Mouse (Mus musculus) heart, embryonic 11.5 days (tissue): ENCODE results near the gene Xxylt1. TPM values are rescaled to one million over a fixed set of nuclear protein-coding genes. Genes with fewer than 3 reads are reported as not detected.

Experiments
- ATAC-seq: fragments of 200-750 bp; cut with Nextera tagmentation; replicated peaks from 2 replicates; pipeline ENCODE4 v1.8.0; 2017; ENCODE audit warnings: moderate library complexity; ENCODE audit not compliant: insufficient number of reproducible peaks, low FRiP score, low TSS enrichment
- H3K27ac ChIP-seq: fragments of 300-500 bp; sonication (generic); 2 replicates; pipeline ENCODE4 v1.5.1; 2014; ENCODE audit warnings: mild to moderate bottlenecking, low read depth, low read length
- H3K27me3 ChIP-seq: fragments of 300-500 bp; sonication (generic); 2 replicates; pipeline ENCODE4 v1.6.1; 2014; ENCODE audit warnings: mild to moderate bottlenecking, low read length, mixed read lengths; ENCODE audit not compliant: control insufficient read depth, insufficient read depth
- H3K36me3 ChIP-seq: fragments of 300-500 bp; sonication (generic); 2 replicates; pipeline ENCODE4 v1.6.1; 2014; ENCODE audit warnings: mild to moderate bottlenecking, low read length, moderate library complexity, mixed read lengths; ENCODE audit not compliant: control insufficient read depth, insufficient read depth
- H3K4me1 ChIP-seq: fragments of 300-500 bp; sonication (generic); 2 replicates; pipeline ENCODE4 v1.6.1; 2014; ENCODE audit warnings: low read length; ENCODE audit not compliant: control insufficient read depth, insufficient read depth
- H3K4me2 ChIP-seq: fragments of 300-500 bp; sonication (generic); 2 replicates; pipeline ENCODE4 v1.6.1; 2014; ENCODE audit warnings: mild to moderate bottlenecking, moderate library complexity
- H3K4me3 ChIP-seq: fragments of 300-500 bp; sonication (generic); 2 replicates; pipeline ENCODE4 v1.5.1; 2014; ENCODE audit warnings: low read depth, low read length
- H3K9ac ChIP-seq: fragments of 300-500 bp; sonication (generic); 2 replicates; pipeline ENCODE4 v1.6.1; 2014; ENCODE audit warnings: mild to moderate bottlenecking, low read depth, low read length, moderate library complexity
- H3K9me3 ChIP-seq: fragments of 300-500 bp; sonication (generic); replicated peaks from 2 replicates; pipeline ENCODE4 v1.6.1; 2016; ENCODE audit warnings: low read length; ENCODE audit not compliant: control insufficient read depth
- WGBS: fragments of 180-500 bp; shearing (Covaris S2); extraction: QIAGEN DNeasy Blood & Tissue Kit; methylation state at CpG from one replicate; pipeline ENCODE4 v1.1.7; 2014; ENCODE audit not compliant: insufficient replicate concordance; 5-methylcytosine and 5-hydroxymethylcytosine counted together
- polyA plus RNA-seq: library from polyadenylated mRNA; unstranded; fragments of >200 nt; fragmentation: Nextera tagmentation; extraction: Ambion mirVana; gene quantifications from 2 replicates; pipeline ENCODE4 v1.2.1, GENCODE M21; 2014

Xxylt1 gene
- polyA plus RNA-seq, 1 experiment from 2014 or later, result 10.3 TPM

GRCm38 (mm10) chr16:30984826-30985545, 96.2 kb downstream of the Xxylt1 start:
- H3K27me3 ChIP-seq, result no peaks in the 10 kb centered on the region
- H3K9ac ChIP-seq, result no peak overlapping the region
- H3K4me1 ChIP-seq, result 0 out of 2 replicates have a peak, but pooled peaks cover 5% of the 10 kb centered on the region
- WGBS, result 52% methylated on average over 17 of the region's 17 CpGs
- H3K27ac ChIP-seq, result no peak overlapping the region
- no peaks in the 10 kb centered on the region for H3K36me3 ChIP-seq
- H3K4me3 ChIP-seq, result no peak overlapping the region
- no peak overlapping the region for H3K4me2 ChIP-seq
- H3K9me3 ChIP-seq, result no peaks in the 10 kb centered on the region
- no peak for ATAC-seq

- Histone ChIP-seq H3K9me3 (no peaks in the 10 kb centered on the region), H3K27me3 (no peaks in the 10 kb centered on the region), H3K4me1 (0 out of 2 replicates have a peak, but pooled peaks cover 5% of the 10 kb centered on the region), H3K36me3 (no peaks in the 10 kb centered on the region), H3K4me3 (no peak overlapping the region), H3K9ac (no peak overlapping the region), H3K27ac (no peak overlapping the region), H3K4me2 (no peak overlapping the region)
- WGBS, result 75% methylated on average over 5 of the region's 5 CpGs
- no peak for ATAC-seq
These were observed 97.1 kb downstream of the Xxylt1 start for GRCm38 (mm10) chr16:30984101-30984500.

GRCm38 (mm10) chr16:30983699-30984098, 97.5 kb downstream of the Xxylt1 start:
- Histone ChIP-seq H3K9ac (no peak overlapping the region), H3K36me3 (no peaks in the 10 kb centered on the region)
- WGBS, result 76% methylated on average over 6 of the region's 6 CpGs

GRCm38 (mm10) chr16:30983281-30983680, 98.0 kb downstream of the Xxylt1 start:
- WGBS, result 71% methylated on average over 4 of the region's 4 CpGs

More at GRCm38 (mm10) chr16:30983699-30984098, 97.5 kb downstream of the Xxylt1 start:
- H3K9me3 ChIP-seq, result no peaks in the 10 kb centered on the region
- no peak for ATAC-seq
- H3K4me3 ChIP-seq, result no peak overlapping the region
- no peak overlapping the region for H3K27ac ChIP-seq
- no peaks in the 10 kb centered on the region for H3K27me3 ChIP-seq
- H3K4me2 ChIP-seq, result no peak overlapping the region
- H3K4me1 ChIP-seq, result 0 out of 2 replicates have a peak, but pooled peaks cover 5% of the 10 kb centered on the region

GRCm38 (mm10) chr16:30981345-30981744, 99.9 kb downstream of the Xxylt1 start:
- Histone ChIP-seq H3K9me3 (no peaks in the 10 kb centered on the region), H3K27me3 (no peaks in the 10 kb centered on the region), H3K4me2 (no peak overlapping the region), H3K4me1 (peaks cover 13% of the 10 kb centered on the region; the same call in 1 of the 2 replicates), H3K27ac (no peak overlapping the region), H3K9ac (no peak overlapping the region), H3K4me3 (no peak overlapping the region), H3K36me3 (no peaks in the 10 kb centered on the region)
- no peak for ATAC-seq
- 75% methylated on average over 10 of the region's 10 CpGs for WGBS

More at GRCm38 (mm10) chr16:30983281-30983680, 98.0 kb downstream of the Xxylt1 start:
- Histone ChIP-seq H3K27ac (no peak overlapping the region), H3K4me3 (no peak overlapping the region), H3K36me3 (no peaks in the 10 kb centered on the region), H3K9ac (no peak overlapping the region), H3K27me3 (no peaks in the 10 kb centered on the region), H3K9me3 (no peaks in the 10 kb centered on the region), H3K4me1 (0 out of 2 replicates have a peak, but pooled peaks cover 5% of the 10 kb centered on the region), H3K4me2 (no peak overlapping the region)
- no peak for ATAC-seq

GRCm38 (mm10) chr16:30979905-30980304, 101.3 kb downstream of the Xxylt1 start:
- WGBS, result 83% methylated on average over 11 of the region's 11 CpGs
- H3K36me3 ChIP-seq, result no peaks in the 10 kb centered on the region
- no peak for ATAC-seq

GRCm38 (mm10) chr16:30977728-30978127, 103.5 kb downstream of the Xxylt1 start:
- H3K27ac ChIP-seq, result no peak overlapping the region
- no peaks in the 10 kb centered on the region for H3K36me3 ChIP-seq
- no peak overlapping the region for H3K9ac ChIP-seq
- no peaks in the 10 kb centered on the region for H3K9me3 ChIP-seq
- H3K27me3 ChIP-seq, result no peaks in the 10 kb centered on the region
- no peak overlapping the region for H3K4me3 ChIP-seq
- WGBS, result 54% methylated on average over 6 of the region's 6 CpGs
- H3K4me1 ChIP-seq, result peaks cover 18% of the 10 kb centered on the region
- ATAC-seq, result no peak
- no peak overlapping the region for H3K4me2 ChIP-seq

More at GRCm38 (mm10) chr16:30979905-30980304, 101.3 kb downstream of the Xxylt1 start:
- Histone ChIP-seq H3K9me3 (no peaks in the 10 kb centered on the region), H3K4me2 (no peak overlapping the region), H3K27me3 (no peaks in the 10 kb centered on the region), H3K9ac (no peak overlapping the region), H3K4me3 (no peak overlapping the region), H3K4me1 (peaks cover 11% of the 10 kb centered on the region; the same call in 1 of the 2 replicates), H3K27ac (no peak overlapping the region)

GRCm38 (mm10) chr16:30977186-30977585, 104.0 kb downstream of the Xxylt1 start:
- under 1% methylated on average over 3 of the region's 3 CpGs for WGBS
- Histone ChIP-seq H3K4me2 (peak overlapping the region; percentile 24; the same call in 1 of the 2 replicates), H3K4me3 (no peak overlapping the region), H3K27me3 (no peaks in the 10 kb centered on the region), H3K9ac (no peak overlapping the region), H3K4me1 (peaks cover 24% of the 10 kb centered on the region), H3K27ac (no peak overlapping the region), H3K36me3 (no peaks in the 10 kb centered on the region), H3K9me3 (no peaks in the 10 kb centered on the region)
- ATAC-seq, result peak; percentile 70

- H3K36me3 ChIP-seq, result no peaks in the 10 kb centered on the region
- no peak overlapping the region for H3K4me2 ChIP-seq
- H3K4me3 ChIP-seq, result no peak overlapping the region
- no peaks in the 10 kb centered on the region for H3K9me3 ChIP-seq
- H3K4me1 ChIP-seq, result peaks cover 23% of the 10 kb centered on the region
- WGBS, result 81% methylated on average over 12 of the region's 12 CpGs
- H3K9ac ChIP-seq, result no peak overlapping the region
- ATAC-seq, result no peak
- H3K27me3 ChIP-seq, result no peaks in the 10 kb centered on the region
- H3K27ac ChIP-seq, result no peak overlapping the region
These were observed 106.7 kb downstream of the Xxylt1 start for GRCm38 (mm10) chr16:30974549-30974948.
